Mouse (Mus musculus): ENCODE data around the gene Abcc9.

Gene Abcc9

DNA sequence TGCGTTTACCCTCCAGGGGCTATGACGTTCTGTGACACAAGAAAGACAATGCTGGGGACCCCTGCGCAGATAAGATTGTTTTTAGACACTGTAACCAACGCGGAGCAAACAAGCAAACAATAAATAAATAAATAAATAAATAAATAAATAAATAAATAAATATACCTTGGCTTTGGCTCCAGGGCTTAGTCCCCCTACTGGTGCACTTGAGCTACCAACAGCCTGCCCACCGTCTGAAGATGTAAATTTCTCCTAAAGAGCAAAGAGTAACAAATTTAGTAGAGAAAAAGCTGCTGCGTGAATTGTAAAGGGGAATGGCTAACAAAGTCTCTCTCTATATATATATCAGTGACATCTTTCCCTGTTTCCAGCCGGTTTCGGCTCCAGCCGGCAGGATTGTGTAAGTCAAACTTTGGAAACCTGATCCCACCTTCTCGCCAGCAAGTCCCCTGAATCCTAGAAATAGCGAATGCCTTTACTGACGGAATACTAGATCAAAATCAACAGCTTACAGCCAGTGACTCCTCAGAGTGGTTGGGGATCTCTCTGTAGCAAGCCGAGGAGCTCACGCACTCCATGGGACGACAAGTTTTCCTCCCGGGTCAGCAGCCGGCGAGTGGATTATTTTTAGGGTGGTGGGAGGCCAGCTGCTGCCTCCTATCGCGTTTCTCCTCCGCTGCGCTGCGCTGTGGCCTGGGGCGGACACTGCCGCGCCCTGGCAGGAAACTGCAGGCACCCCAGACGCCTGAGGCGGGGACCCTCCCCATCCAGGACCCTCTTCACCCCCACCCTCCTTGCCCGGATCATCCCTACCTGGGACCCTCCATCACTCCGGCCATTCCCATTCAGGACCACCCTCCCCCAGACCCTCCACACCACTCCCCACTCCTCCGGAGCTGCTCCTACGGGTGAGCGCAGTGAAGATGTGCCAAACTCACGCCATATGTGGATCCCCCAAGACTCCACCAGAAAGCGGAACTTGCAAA is at the start of gene Abcc9:
Gene Abcc9 (minus strand): TSS at position 664 of the 986 bp plus-strand sequence.
- 9% methylated on average over 36 of the region's 36 CpGs for WGBS

DNA sequence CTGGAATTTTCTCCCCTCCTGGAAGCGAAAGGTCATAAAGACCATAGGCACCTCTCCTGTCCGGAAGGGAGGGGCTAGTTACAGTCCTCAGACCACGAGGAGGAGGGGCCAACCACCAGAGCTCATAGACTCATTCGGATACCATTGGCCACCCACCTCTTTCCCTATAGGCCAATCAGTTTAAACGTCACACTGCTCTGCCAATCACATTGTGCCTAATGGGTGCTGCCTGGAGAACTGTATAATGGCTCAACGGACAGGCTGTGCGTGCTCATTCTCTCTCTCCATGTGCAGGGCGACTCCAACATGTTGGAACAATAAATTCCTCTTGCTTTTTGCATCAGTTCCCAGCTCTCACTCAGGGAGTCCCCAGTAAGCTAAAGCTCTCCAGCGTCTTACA is 49.2 kb upstream of the Abcc9 start:
- 61% methylated on average over 9 of the region's 9 CpGs for WGBS

DNA sequence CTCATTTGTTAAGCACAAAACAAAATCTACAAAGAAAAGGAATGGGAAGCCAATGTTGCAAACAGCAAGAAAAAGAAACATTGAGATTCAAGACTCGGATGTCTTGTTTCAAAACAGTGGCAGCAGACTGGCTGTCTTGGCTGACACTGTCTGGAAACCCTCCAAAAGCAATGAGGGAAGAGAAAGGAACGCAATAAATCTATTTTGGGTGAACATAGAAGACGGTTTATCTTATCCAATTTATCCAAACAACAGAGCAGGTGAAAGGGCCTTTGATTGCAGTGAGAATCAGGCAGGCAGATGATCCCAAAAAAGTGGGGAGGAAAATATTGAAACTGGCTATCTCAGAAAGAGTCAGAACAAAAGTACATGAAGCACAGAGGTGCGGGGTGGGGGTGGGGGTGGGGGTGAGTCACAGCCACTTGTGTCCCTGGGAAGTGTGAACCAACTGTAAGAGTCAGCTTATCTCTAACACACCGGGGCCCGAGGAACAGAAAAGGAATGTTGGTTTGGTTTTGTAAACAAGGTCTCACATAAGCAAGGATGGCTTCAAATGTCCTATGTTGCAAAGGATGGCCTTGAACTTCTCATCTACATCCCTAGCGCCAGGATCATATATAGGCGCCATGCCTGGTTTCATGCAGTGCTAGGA is 46.1 kb upstream of the Abcc9 start:
- WGBS = 44% methylated on average over 8 of the region's 8 CpGs

DNA sequence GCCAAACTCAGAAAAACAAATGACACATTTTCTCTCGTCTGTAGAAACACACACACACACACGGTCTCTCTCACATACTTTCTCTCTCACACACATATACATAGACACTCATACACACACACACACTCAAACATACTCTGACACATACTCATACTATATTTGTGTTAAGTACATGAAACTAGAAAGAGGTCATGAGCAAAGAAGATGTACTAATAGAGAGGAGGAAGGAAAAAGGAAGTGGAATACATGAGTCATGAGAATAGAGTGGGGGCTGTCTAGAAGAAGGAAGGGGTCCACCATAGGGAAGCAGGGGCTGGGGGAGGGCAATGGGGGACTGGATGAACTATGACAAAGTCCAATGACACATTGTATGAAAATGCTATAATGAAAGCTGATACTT is 45.0 kb upstream of the Abcc9 start:
- whole genome bisulfite sequencing = 54% methylated on average over 2 of the region's 2 CpGs

DNA sequence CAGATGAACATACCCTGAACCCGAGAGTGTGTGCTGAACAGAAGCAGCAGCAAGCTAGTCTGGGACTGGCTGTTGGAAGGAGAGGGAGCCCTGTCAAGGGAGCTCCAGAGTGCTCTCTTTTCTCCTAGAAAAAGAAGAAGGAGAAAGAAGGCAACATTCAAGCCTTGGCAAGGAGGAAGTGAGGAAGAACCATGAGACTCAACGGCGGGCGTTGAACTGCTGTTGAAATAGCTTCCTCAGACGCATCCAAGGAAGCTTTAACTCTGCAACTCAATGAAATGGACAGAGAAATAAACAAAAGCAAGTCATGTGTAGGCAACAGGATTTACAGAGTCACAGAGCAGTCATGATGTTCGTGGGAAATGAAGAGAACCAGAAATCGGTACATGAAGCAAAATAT is 44.6 kb upstream of the Abcc9 start:
- 70% methylated on average over 7 of the region's 7 CpGs for WGBS

DNA sequence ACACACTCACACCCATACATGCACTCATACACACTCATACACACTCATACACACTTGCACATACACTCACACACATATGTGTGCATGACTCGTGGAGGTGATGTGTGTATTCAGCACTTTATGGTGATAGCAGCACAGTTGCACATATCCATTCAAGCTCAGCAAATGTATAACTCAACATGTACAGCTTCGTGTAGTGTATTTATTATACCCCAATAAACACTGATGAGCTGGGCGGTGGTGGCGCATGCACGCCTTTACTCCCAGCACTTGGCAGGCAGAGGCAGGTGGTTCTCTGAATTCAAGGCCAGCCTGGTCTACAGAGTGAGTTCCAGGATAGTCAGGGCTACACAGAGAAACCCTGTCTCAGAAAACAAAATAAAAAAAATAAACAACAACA is 43.4 kb upstream of the Abcc9 start:
- WGBS = 96% methylated on average over 5 of the region's 5 CpGs

DNA sequence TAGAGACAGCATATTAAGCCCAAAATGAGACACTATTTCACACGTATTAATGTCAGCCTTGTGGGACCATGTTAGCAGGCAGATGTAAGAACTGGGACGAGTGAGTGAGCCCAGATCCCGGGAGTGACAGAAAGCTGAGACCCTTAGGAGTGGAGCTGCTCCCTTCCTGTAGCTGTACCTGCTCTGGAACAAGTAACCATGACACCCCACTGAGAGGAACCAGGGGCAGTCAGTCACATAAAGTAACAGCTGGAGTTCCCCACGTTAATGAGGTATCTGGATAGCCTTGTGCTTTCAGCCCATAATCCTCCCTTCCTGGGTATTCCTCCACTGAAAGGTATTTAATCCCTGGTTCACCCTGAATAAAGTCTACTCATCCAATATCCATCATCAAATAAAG is 41.1 kb upstream of the Abcc9 start:
- 76% methylated on average over 4 of the region's 4 CpGs for WGBS

DNA sequence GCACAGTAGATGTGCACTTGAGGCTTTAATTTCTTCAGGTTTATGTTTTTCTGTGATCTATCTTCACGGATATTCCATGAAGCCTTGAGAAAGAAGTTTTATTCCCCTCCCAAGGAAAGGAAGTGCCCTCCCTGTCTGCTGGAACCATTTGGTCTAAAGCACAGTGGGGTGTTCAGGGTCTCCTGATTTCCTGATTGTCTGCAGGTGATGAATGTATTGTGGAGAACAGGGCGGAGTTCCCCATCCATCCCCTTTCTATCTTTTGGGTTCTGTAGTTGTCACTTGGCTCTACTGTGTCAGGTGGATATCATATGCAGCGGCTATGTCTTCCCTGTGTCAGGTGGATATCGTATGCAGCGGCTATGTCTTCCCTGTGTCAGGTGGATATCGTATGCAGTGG is 39.6 kb upstream of the Abcc9 start:
- WGBS = 89% methylated on average over 6 of the region's 6 CpGs

DNA sequence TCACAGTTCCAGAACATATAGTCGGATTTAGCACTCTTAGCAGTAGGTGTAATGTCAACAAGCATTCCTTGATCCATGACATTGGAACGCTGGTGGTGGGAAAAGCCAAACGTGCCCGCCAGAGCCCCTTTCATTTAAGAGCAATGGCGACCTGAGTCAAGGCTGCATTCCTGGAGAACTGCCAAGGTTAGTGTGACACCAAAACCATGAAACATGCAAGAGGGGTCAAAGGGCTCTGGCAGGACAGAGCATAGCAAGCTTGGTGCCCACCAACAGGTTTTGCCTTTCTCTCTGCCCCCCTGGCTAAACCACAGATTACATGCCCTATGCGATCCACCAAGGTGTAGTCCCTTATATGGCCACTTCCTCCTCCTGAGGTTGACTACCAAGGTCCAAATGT is 36.5 kb upstream of the Abcc9 start:
- WGBS = 84% methylated on average over 6 of the region's 6 CpGs

DNA sequence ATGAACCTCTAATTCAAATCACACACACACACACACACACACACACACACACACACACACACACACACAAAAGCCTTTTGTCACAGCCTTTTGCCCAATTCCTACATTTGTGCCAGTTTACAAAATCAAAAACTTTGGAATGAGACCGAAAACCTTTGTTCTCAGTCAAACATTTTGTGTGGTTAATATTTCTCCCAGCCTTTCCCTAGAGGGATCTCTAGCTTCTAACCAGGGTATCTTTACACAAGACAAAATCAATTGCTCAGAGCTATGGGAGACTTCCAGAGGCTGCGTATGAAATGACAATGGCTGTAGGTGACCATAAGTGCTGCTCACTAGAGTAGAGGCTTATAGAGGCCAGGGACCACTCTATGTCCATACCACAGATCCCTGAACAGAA is 36.1 kb upstream of the Abcc9 start:
- WGBS = 94% methylated on average over 2 of the region's 2 CpGs

DNA sequence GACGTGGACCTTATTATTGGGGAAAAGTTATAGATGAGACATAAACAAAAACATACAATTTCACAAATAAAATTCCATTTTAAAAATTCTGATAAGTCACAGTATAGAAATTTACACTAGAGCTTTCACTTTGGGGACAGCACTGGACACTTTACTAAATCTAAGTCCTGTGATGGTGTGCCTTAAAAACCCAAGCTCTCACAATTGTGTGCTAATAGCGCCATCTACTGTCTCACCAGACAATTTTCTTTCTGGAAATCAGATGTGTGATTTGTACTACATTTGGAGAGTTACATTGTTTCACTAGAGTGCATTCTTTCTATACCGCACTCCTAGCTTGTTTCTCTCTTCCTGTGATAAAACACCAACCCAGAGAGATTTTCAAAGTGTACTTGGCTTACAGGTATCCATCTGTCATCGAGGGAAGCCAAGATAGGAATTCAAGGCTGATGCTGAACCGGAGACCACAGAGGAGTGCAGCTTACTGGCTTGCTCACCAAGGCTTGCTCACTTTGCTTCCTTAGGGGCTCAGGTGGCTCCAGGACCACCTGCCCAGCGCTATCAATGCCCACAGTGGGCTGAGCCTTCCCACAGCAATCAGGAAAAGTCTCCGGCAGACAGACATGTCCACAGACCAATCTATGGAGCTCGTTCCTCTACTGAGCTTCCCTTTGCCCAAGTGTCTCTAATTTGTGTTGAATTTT is 33.3 kb upstream of the Abcc9 start:
- 48% methylated on average over 8 of the region's 8 CpGs for WGBS

DNA sequence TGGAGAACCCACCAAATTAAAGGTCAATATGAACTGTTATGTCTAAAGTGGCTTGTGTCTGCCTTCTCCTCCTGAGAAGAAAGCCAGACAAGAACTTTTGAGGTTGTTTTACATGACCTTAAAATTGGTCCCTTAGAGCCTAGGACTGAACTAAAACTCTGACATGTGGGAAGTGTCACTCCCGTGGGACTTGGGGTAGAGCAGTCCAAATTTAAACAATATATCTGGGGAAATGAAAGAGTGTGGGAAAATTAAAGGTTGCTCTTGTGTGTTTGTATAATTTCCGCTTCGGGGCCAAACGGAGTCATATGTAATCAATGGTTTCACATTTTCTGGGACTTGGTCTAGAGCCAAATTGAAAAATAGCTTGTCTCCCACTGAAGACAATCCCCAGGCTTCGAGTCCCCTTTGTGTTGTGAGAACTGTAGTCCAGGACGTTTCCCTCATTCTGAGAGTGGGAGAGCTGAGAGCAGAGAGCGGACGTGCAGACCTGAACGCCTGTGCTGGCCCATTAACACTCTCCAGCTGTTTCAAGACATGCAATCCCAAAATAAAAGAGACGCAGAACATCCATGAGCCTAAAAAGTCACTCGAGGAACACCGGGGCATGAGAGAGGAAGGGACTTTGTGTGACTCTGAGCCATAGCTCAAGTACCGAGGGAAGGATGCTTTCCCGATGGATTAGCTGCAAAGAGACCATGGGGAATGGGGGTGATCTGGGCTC is 30.6 kb upstream of the Abcc9 start:
- 66% methylated on average over 14 of the region's 14 CpGs for WGBS

DNA sequence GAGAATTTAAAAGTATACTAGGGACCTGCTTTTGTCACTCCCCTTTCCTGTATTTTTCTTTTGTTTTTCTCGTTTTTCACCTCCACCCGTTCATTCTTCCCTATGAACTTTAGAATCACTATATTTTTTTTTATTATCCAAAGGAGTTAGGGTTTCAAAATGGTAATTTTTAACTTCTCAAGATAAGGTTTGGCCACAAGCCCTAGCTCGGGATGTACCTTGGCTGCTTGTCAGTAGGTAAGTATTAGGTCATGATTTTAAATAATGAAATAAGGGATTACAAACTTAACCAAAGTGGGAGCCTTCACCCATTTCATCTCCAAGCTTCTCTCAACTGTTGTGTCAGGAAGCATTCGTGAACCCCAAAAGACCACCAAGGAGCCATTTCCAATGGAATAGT is 23.9 kb upstream of the Abcc9 start:
- WGBS = 82% methylated on average over 4 of the region's 4 CpGs

DNA sequence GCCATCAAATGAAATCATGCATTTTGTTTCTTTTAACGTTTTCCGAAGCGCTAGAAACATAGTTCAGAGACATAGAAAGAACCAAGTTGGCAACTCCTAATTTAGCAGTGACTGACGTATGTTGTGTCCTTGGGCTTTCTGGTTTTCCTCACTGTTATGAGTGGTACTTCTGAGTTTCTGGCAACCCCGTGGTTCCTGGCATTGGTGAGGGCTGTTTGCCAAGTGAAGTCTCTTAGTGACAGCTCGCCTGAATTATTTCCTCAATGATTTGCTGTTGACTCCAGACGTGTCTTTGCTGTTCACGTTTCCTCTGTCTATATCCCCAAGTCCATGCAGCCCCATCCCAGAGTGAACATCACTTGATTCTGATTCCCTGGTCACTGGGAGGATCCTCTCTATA is 19.6 kb upstream of the Abcc9 start:
- WGBS = 76% methylated on average over 8 of the region's 8 CpGs

DNA sequence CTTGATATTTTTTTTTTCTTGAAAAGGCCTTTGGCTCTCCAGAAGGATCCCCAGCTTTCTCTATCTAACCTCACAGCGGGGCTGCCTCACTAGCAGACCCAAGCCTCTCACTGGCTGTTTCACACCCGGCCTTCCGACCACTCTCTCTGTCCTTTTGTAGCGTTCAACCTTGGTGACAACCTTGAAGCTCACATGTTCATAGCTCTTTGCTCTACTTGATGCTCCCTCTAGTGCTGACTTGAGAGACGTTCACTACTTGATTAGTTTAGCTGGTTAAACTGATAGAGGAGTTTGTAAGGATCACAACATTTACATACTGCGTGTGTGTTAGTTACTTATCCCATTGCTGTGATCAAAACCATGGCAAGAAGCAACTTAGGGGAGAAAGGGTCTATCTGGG is 18.5 kb upstream of the Abcc9 start:
- WGBS = 79% methylated on average over 6 of the region's 6 CpGs

DNA sequence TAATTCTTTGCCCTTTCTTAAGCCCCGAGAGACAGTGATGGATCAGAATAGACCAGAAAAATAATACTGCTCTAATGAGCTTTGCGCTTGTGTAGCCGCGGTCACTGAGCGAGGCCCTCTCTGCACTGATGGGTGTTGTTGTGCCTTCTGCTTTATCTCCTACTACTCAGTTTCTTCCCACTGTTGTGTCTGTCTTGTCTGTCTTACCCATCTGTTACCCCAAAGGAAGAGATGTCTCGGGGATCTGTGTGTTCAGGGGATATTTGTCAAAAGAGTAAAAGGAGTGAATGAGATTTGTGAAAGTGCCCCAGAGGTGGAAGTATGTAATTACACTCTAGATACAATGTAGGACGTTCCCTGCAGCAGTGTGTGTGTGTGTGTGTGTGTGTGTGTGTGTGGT is 16.1 kb upstream of the Abcc9 start:
- WGBS = 62% methylated on average over 7 of the region's 7 CpGs

DNA sequence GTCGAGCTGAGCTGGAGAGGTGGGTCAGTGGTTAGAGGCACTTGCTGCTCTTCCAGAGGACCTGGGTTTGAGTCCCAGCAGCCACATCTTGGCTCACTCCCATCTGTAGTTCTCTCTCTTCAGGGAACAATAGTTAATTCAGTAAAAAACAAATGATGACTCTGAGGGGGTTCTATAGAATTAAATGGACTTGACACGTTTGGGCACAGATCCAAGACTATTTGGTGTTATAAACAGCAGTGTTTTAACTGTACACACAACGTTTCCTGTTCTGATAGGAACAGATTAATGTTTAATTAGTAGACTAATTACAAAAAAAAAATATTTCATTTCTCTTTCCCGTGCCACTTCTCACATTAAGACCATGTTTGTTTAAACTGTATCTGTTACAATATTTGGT is 15.1 kb upstream of the Abcc9 start:
- WGBS = 57% methylated on average over 4 of the region's 4 CpGs

DNA sequence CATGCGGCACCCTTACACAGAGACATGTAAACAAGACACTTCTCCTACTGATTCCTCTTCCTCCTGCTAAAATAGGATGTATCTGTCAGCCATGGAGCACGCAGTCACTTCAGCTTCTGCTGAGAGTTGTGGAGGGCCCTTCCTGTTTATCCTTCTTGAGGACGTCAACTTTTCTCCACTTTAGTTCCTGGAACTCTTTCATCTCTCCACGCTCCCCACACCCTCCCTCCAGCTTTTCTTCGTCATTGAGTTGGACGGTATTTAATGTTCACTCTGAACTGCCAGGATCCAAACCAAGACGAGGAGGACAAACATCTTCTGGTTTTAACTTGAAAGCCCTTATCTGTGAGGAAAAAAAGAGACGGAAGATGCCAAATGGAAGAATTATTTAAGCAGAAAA is 12.9 kb upstream of the Abcc9 start:
- 73% methylated on average over 8 of the region's 8 CpGs for WGBS

DNA sequence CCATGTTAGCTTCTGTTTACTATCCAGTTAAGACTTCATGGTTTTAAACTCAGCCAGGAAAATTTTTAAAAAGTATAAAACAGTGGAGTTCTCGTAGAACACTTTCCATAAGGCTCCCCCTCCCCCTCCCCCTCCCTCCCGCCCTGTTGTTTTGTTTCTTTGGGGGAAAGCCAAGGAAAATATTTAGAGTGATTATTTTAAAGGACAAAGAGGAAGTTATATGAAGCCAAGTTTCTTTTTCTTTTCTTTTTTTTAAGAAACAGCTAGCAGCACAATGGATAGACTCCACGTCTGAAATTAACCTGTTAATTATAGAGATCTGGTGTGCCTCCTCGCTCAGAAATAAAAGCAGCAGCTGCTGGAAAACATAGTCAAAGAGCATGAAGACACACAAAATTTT is 9.0 kb upstream of the Abcc9 start:
- 12% methylated on average over 4 of the region's 4 CpGs for WGBS

DNA sequence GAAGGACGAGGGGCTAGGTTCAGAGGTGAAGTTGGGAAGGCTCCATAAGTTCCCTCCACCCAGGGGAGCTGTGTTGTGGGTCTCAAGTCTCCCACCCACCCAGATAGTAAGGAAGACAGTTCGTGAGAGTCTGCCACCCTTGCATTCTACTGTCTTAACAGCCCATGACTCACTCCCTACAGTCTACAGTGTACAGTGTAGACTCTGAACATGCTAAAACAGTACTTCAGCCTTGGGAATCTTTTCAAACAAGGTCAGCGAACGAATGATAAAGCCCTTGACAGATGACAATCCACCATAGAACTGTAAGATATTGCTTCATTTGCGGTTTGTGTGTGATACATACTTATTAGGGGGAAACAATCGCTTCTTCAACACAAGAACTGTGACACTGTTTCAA is 8.6 kb upstream of the Abcc9 start:
- WGBS = 71% methylated on average over 6 of the region's 6 CpGs

DNA sequence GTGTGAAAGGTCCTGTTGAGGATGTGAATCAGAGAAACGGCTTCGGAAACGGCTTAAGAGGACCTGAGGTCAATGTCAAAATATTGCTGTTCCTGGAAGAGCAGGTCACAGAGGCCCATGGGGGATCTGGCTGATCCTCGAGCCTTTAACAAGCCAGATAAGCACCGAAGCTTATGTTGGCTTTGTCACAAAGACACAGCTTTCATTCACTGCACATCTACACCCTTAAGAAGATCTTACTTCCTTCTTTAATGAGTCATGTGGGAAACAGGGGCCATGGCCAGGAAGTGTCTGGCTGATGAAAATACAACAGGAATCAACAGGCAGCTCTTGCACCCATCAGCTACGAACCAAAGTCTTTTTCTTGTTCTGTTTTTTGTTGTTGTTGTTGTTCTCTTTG is 6.3 kb upstream of the Abcc9 start:
- 83% methylated on average over 6 of the region's 6 CpGs for WGBS

DNA sequence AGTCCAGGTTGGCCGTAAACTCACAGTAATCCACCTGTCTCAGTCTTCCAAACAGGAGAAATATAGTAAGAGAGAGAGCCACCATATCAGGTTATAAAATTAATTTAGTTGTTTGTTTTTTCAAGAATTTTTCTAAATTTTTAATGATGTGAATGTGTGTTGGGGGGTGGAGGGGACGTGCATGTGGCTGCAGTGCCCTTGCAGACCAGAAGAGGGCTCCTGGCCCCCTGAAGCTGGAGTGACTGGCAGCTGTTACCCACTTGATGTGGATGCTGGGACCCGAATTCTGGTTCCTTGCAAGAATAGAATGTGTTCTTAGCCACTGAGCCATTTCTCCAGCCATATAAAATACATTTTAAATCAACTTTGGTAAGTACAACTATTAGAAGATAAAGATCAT is 4.6 kb upstream of the Abcc9 start:
- WGBS = 93% methylated on average over 3 of the region's 3 CpGs

Data from cerebral cortex, adult 2 months (tissue).